Mouse (Mus musculus): ENCODE results near the gene Prkce. TPM values are rescaled to one million over a fixed set of nuclear protein-coding genes. Genes with fewer than 3 reads are reported as not detected.

Prkce gene
- total RNA-seq, 1 experiment: 1.7 TPM

DNA sequence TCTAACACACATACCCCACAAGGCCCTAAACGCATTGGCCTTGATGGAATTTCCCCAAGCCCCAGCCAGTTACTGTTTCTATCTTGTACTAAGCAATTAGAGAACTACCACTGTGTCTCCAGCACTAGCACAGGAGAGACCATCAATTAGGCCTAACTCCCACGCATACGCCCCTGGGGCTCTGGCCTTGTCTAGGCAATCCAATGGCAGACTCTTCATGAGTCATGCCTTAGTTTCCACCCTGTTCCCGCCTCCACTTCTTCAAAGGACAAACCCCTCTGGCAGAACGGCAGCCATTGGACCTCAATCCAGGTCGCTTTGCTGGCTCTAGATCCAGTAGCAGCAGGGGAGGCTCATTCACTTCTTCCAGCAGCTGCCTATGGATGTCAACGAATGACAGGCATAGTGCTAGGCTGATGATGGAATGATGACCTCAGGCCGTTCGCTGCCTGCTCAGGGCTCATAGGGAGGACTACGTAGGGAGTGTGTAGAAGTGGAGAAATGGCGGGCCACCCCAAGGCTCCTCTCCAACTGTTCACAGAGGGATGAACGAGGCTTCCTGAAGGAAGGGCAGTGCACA is 481.4 kb downstream of the Prkce start:
- H3K36me3 ChIP-seq (ENCODE audit: control insufficient read depth, insufficient read depth, low read length, poor library complexity, severe bottlenecking): no peaks in the 10 kb centered on the region
- DNase-seq (ENCODE audit: low read depth, low spot score): no peak
- H3K4me3 ChIP-seq (ENCODE audit: insufficient read depth in 1 of 2, low read depth in 1 of 2, low read length in 2 of 2, poor library complexity in 1 of 2, severe bottlenecking in 1 of 2): no peak overlapping the region
- no peaks in the 10 kb centered on the region for H3K9me3 ChIP-seq (ENCODE audit: control insufficient read depth, insufficient read depth, low read depth, low read length)
- in situ Hi-C loops (cut with MboI; ENCODE audit: low sequenced_read_pairs in 2 of 2, unreplicated experiment in 2 of 2): no loop called here
- TF ChIP-seq ZC3H11A (IDR thresholded peaks at IDR 0.05; ENCODE audit: borderline replicate concordance, low read depth, low read length): no peak
- TF ChIP-seq CHD2 (IDR thresholded peaks at IDR 0.05; ENCODE audit: low read depth, low read length): no peak
- no peak for TF ChIP-seq MAFK (IDR thresholded peaks at IDR 0.05; ENCODE audit: insufficient read depth, low read depth, low read length)
- TF ChIP-seq ZNF384 (IDR thresholded peaks at IDR 0.05; ENCODE audit: low read depth, low read length): no peak
- TF ChIP-seq HCFC1 (IDR thresholded peaks at IDR 0.05; ENCODE audit: borderline replicate concordance, insufficient read depth, low read length): no peak
- no peak overlapping the region for H3K9ac ChIP-seq (ENCODE audit: insufficient read depth, low read depth, low read length, poor library complexity, severe bottlenecking)
- H3K4me1 ChIP-seq (ENCODE audit: control insufficient read depth in 2 of 2, insufficient read depth in 2 of 2, low read length in 2 of 2, poor library complexity in 1 of 2): no peaks in the 10 kb centered on the region
- H3K27ac ChIP-seq (ENCODE audit: insufficient read depth, low read depth, low read length, poor library complexity, severe bottlenecking): no peak overlapping the region

DNA sequence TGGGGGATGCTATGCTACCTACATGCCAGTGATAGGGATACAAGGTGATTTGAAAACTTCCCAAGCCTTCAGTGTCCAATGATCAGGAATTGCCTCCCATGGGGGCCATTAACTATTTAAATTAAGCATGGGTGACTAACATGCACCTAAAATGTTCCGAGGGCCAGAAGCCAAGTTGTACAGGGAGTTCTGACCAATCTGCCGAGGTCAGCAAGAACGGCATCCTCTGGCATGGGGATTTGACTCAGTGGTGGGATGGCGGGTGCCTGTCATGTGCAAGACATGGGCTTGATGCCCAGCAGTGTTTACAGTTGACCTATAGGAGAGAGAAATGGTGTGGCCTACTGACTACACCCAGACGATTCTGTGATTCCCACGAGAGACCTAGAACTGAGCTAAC is 482.7 kb downstream of the Prkce start:
- TF ChIP-seq ZC3H11A (IDR thresholded peaks at IDR 0.05; ENCODE audit: borderline replicate concordance, low read depth, low read length): no peak
- TF ChIP-seq ZNF384 (IDR thresholded peaks at IDR 0.05; ENCODE audit: low read depth, low read length): no peak
- no peak for TF ChIP-seq HCFC1 (IDR thresholded peaks at IDR 0.05; ENCODE audit: borderline replicate concordance, insufficient read depth, low read length)
- TF ChIP-seq MAFK (IDR thresholded peaks at IDR 0.05; ENCODE audit: insufficient read depth, low read depth, low read length): peak; percentile 82
- no peak for TF ChIP-seq CHD2 (IDR thresholded peaks at IDR 0.05; ENCODE audit: low read depth, low read length)
- in situ Hi-C loops (cut with MboI; ENCODE audit: low sequenced_read_pairs in 2 of 2, unreplicated experiment in 2 of 2): no loop called here
- no peak for DNase-seq (ENCODE audit: low read depth, low spot score)
- no peak overlapping the region for H3K27ac ChIP-seq (ENCODE audit: insufficient read depth, low read depth, low read length, poor library complexity, severe bottlenecking)
- no peaks in the 10 kb centered on the region for H3K4me1 ChIP-seq (ENCODE audit: control insufficient read depth in 2 of 2, insufficient read depth in 2 of 2, low read length in 2 of 2, poor library complexity in 1 of 2)
- no peak overlapping the region for H3K9ac ChIP-seq (ENCODE audit: insufficient read depth, low read depth, low read length, poor library complexity, severe bottlenecking)
- H3K36me3 ChIP-seq (ENCODE audit: control insufficient read depth, insufficient read depth, low read length, poor library complexity, severe bottlenecking): no peaks in the 10 kb centered on the region
- H3K4me3 ChIP-seq (ENCODE audit: insufficient read depth in 1 of 2, low read depth in 1 of 2, low read length in 2 of 2, poor library complexity in 1 of 2, severe bottlenecking in 1 of 2): no peak overlapping the region
- H3K9me3 ChIP-seq (ENCODE audit: control insufficient read depth, insufficient read depth, low read depth, low read length): no peaks in the 10 kb centered on the region

DNA sequence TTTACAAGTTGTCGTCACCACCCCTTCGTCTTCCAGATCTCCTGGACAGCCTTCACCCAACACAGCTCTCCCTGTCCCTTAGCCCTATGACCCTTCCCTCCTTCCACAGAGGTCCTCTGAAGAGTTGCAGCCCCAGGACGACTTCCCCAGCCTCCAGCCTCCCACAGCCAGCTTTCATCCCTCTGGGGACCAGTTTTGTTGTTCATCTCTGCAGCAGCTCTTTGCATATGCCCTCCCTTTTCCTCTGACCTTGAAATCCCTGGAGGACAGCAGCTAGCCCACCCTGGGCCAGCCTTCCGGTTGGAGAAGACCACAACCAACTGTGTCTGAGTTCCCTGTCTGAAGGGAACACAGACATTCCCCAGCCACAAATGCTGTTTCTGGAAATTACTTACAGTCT is 483.5 kb downstream of the Prkce start:
- TF ChIP-seq HCFC1 (IDR thresholded peaks at IDR 0.05; ENCODE audit: borderline replicate concordance, insufficient read depth, low read length) (no peak), ZNF384 (IDR thresholded peaks at IDR 0.05; ENCODE audit: low read depth, low read length) (no peak), CHD2 (IDR thresholded peaks at IDR 0.05; ENCODE audit: low read depth, low read length) (no peak), ZC3H11A (IDR thresholded peaks at IDR 0.05; ENCODE audit: borderline replicate concordance, low read depth, low read length) (no peak), MAFK (IDR thresholded peaks at IDR 0.05; ENCODE audit: insufficient read depth, low read depth, low read length) (no peak)
- H3K9ac ChIP-seq (ENCODE audit: insufficient read depth, low read depth, low read length, poor library complexity, severe bottlenecking): no peak overlapping the region
- no peak overlapping the region for H3K27ac ChIP-seq (ENCODE audit: insufficient read depth, low read depth, low read length, poor library complexity, severe bottlenecking)
- H3K9me3 ChIP-seq (ENCODE audit: control insufficient read depth, insufficient read depth, low read depth, low read length): no peaks in the 10 kb centered on the region
- H3K36me3 ChIP-seq (ENCODE audit: control insufficient read depth, insufficient read depth, low read length, poor library complexity, severe bottlenecking): no peaks in the 10 kb centered on the region
- in situ Hi-C loops (cut with MboI; ENCODE audit: low sequenced_read_pairs in 2 of 2, unreplicated experiment in 2 of 2): no loop called here
- no peak overlapping the region for H3K4me3 ChIP-seq (ENCODE audit: insufficient read depth in 1 of 2, low read depth in 1 of 2, low read length in 2 of 2, poor library complexity in 1 of 2, severe bottlenecking in 1 of 2)
- DNase-seq (ENCODE audit: low read depth, low spot score): no peak
- no peaks in the 10 kb centered on the region for H3K4me1 ChIP-seq (ENCODE audit: control insufficient read depth in 2 of 2, insufficient read depth in 2 of 2, low read length in 2 of 2, poor library complexity in 1 of 2)

- DNase-seq (ENCODE audit: low read depth, low spot score): no peak
- Histone ChIP-seq H3K9me3 (ENCODE audit: control insufficient read depth, insufficient read depth, low read depth, low read length) (no peaks in the 10 kb centered on the region), H3K9ac (ENCODE audit: insufficient read depth, low read depth, low read length, poor library complexity, severe bottlenecking) (no peak overlapping the region), H3K36me3 (ENCODE audit: control insufficient read depth, insufficient read depth, low read length, poor library complexity, severe bottlenecking) (no peaks in the 10 kb centered on the region), H3K4me3 (ENCODE audit: insufficient read depth in 1 of 2, low read depth in 1 of 2, low read length in 2 of 2, poor library complexity in 1 of 2, severe bottlenecking in 1 of 2) (no peak overlapping the region), H3K4me1 (ENCODE audit: control insufficient read depth in 2 of 2, insufficient read depth in 2 of 2, low read length in 2 of 2, poor library complexity in 1 of 2) (no peaks in the 10 kb centered on the region), H3K27ac (ENCODE audit: insufficient read depth, low read depth, low read length, poor library complexity, severe bottlenecking) (no peak overlapping the region)
- TF ChIP-seq HCFC1 (IDR thresholded peaks at IDR 0.05; ENCODE audit: borderline replicate concordance, insufficient read depth, low read length) (no peak), CHD2 (IDR thresholded peaks at IDR 0.05; ENCODE audit: low read depth, low read length) (no peak)
- in situ Hi-C loops (cut with MboI; ENCODE audit: low sequenced_read_pairs in 2 of 2, unreplicated experiment in 2 of 2): no loop called here
Observed at GRCm38 (mm10) chr17:86652751-86653150, 485.2 kb downstream of the Prkce start.

DNA sequence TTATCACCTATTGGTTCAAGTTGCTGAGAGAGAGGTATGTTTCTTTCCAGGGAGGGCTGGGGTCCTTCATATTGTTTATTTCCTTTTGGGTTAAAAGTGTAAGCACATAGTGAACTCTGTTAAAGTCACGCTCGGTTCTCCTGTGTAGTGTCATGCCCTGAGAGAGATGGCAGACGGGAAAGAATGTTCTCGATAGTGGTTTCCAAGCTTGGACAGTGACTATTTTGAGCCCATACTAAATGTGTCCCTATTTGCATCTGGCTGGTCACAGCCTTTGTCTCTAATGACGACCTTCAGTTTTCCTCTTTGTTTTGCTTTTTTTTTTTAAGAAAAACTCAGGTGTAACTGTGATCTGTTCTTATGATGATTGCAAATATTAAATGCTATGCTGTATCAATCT is 488.8 kb downstream of the Prkce start:
- DNase-seq (ENCODE audit: low read depth, low spot score): no peak
- H3K9ac ChIP-seq (ENCODE audit: insufficient read depth, low read depth, low read length, poor library complexity, severe bottlenecking): no peak overlapping the region
- in situ Hi-C loops (cut with MboI; ENCODE audit: low sequenced_read_pairs in 2 of 2, unreplicated experiment in 2 of 2): no loop called here
- H3K9me3 ChIP-seq (ENCODE audit: control insufficient read depth, insufficient read depth, low read depth, low read length): no peaks in the 10 kb centered on the region
- H3K36me3 ChIP-seq (ENCODE audit: control insufficient read depth, insufficient read depth, low read length, poor library complexity, severe bottlenecking): no peaks in the 10 kb centered on the region
- H3K4me3 ChIP-seq (ENCODE audit: insufficient read depth in 1 of 2, low read depth in 1 of 2, low read length in 2 of 2, poor library complexity in 1 of 2, severe bottlenecking in 1 of 2): no peak overlapping the region
- no peak overlapping the region for H3K27ac ChIP-seq (ENCODE audit: insufficient read depth, low read depth, low read length, poor library complexity, severe bottlenecking)
- no peaks in the 10 kb centered on the region for H3K4me1 ChIP-seq (ENCODE audit: control insufficient read depth in 2 of 2, insufficient read depth in 2 of 2, low read length in 2 of 2, poor library complexity in 1 of 2)
- no peak for TF ChIP-seq ZC3H11A (IDR thresholded peaks at IDR 0.05; ENCODE audit: borderline replicate concordance, low read depth, low read length)
- no peak for TF ChIP-seq HCFC1 (IDR thresholded peaks at IDR 0.05; ENCODE audit: borderline replicate concordance, insufficient read depth, low read length)
- TF ChIP-seq MAFK (IDR thresholded peaks at IDR 0.05; ENCODE audit: insufficient read depth, low read depth, low read length): no peak
- TF ChIP-seq CHD2 (IDR thresholded peaks at IDR 0.05; ENCODE audit: low read depth, low read length): no peak
- TF ChIP-seq ZNF384 (IDR thresholded peaks at IDR 0.05; ENCODE audit: low read depth, low read length): no peak
